Mouse (Mus musculus) heart, embryonic 15.5 days (tissue): Measurements from ENCODE around the gene Pgf. TPM values are rescaled to one million over a fixed set of nuclear protein-coding genes. Genes with fewer than 3 reads are reported as not detected.

Source experiments
- ATAC-seq: fragments of 200-750 bp; cut with Nextera tagmentation; replicated peaks from 2 replicates; pipeline ENCODE4 v1.8.0; 2017; ENCODE audit warnings: low read depth, moderate TSS enrichment; ENCODE audit not compliant: insufficient number of reproducible peaks, insufficient read depth, low FRiP score
- H3K27ac ChIP-seq: fragments of 300-500 bp; sonication (generic); 2 replicates; pipeline ENCODE4 v1.5.1; 2015; ENCODE audit warnings: mild to moderate bottlenecking, inconsistent platforms
- H3K27me3 ChIP-seq: fragments of 300-500 bp; sonication (generic); 2 replicates; pipeline ENCODE4 v1.6.1; 2015; ENCODE audit warnings: inconsistent platforms
- H3K36me3 ChIP-seq: fragments of 300-500 bp; sonication (generic); 2 replicates; pipeline ENCODE4 v1.6.1; 2015; ENCODE audit warnings: mild to moderate bottlenecking, inconsistent platforms
- H3K4me1 ChIP-seq: fragments of 300-500 bp; sonication (generic); replicated peaks from 2 replicates; pipeline ENCODE4 v1.6.1; 2015; ENCODE audit warnings: inconsistent platforms
- H3K4me2 ChIP-seq: fragments of 300-500 bp; sonication (generic); 2 replicates; pipeline ENCODE4 v1.6.1; 2015; ENCODE audit warnings: inconsistent platforms, mild to moderate bottlenecking, moderate library complexity
- H3K4me3 ChIP-seq: fragments of 300-500 bp; sonication (generic); 2 replicates; pipeline ENCODE4 v1.5.1; 2015; ENCODE audit warnings: mild to moderate bottlenecking, inconsistent platforms
- H3K9ac ChIP-seq: fragments of 300-500 bp; sonication (generic); 2 replicates; pipeline ENCODE4 v1.6.1; 2015; ENCODE audit warnings: mild to moderate bottlenecking, inconsistent platforms
- H3K9me3 ChIP-seq: fragments of 300-500 bp; sonication (generic); replicated peaks from 2 replicates; pipeline ENCODE4 v1.6.1; 2016; ENCODE audit warnings: inconsistent platforms
- WGBS: fragments of 180-500 bp; shearing (Covaris S2); methylation state at CpG from one replicate; pipeline ENCODE4 v1.1.7; 2015; ENCODE audit warnings: mixed read lengths; 5-methylcytosine and 5-hydroxymethylcytosine counted together
- polyA plus RNA-seq: library from polyadenylated mRNA; unstranded; fragments of >200 nt; fragmentation: Nextera tagmentation; extraction: Ambion mirVana; gene quantifications from 2 replicates; pipeline ENCODE4 v1.2.1, GENCODE M21; 2015

The Pgf gene
- polyA plus RNA-seq, 1 experiment from 2014 or later: 9.5 TPM

GRCm38 (mm10) chr12:85175087-85175675 is 2.4 kb downstream of the Pgf start:
- no peaks in the 10 kb centered on the region for H3K36me3 ChIP-seq
- H3K4me2 ChIP-seq: peak overlapping the region; percentile 74
- H3K9ac ChIP-seq: peak overlapping the region; percentile 43
- WGBS: 33% methylated on average over 16 of the region's 16 CpGs
- H3K27ac ChIP-seq: peak overlapping the region; percentile 53
- peak overlapping the region; percentile 42 for H3K4me3 ChIP-seq
- peak; percentile 40; the same call in 1 of the 2 replicates for ATAC-seq
- peaks cover 62% of the 10 kb centered on the region for H3K4me1 ChIP-seq
- peaks cover 5% of the 10 kb centered on the region for H3K27me3 ChIP-seq
- no peaks in the 10 kb centered on the region for H3K9me3 ChIP-seq

GRCm38 (mm10) chr12:85174016-85174415 is 3.6 kb downstream of the Pgf start:
- no peak overlapping the region for H3K4me3 ChIP-seq
- 62% methylated on average over 7 of the region's 7 CpGs for WGBS
- H3K4me1 ChIP-seq: peaks cover 69% of the 10 kb centered on the region
- H3K27ac ChIP-seq: no peak overlapping the region
- H3K4me2 ChIP-seq: no peak overlapping the region
- no peaks in the 10 kb centered on the region for H3K9me3 ChIP-seq
- H3K27me3 ChIP-seq: peaks cover 5% of the 10 kb centered on the region
- no peak overlapping the region for H3K9ac ChIP-seq
- no peaks in the 10 kb centered on the region for H3K36me3 ChIP-seq
- ATAC-seq: no peak

- Histone ChIP-seq H3K4me1 (peaks cover 48% of the 10 kb centered on the region), H3K9ac (no peak overlapping the region; the same call in 1 of the 2 replicates), H3K36me3 (no peaks in the 10 kb centered on the region), H3K27ac (no peak overlapping the region), H3K27me3 (no peaks in the 10 kb centered on the region), H3K4me2 (no peak overlapping the region), H3K4me3 (no peak overlapping the region), H3K9me3 (no peaks in the 10 kb centered on the region)
- ATAC-seq: no peak
- 70% methylated on average over 3 of the region's 3 CpGs for WGBS
Measured at GRCm38 (mm10) chr12:85170948-85171307, 6.7 kb downstream of the Pgf start.

- H3K4me1 ChIP-seq: peaks cover 43% of the 10 kb centered on the region
- no peak overlapping the region for H3K4me3 ChIP-seq
- H3K27me3 ChIP-seq: no peaks in the 10 kb centered on the region
- no peaks in the 10 kb centered on the region for H3K9me3 ChIP-seq
- H3K36me3 ChIP-seq: no peaks in the 10 kb centered on the region
- 80% methylated on average over 11 of the region's 11 CpGs for WGBS
- no peak overlapping the region; the same call in 1 of the 2 replicates for H3K9ac ChIP-seq
- H3K27ac ChIP-seq: 0 out of 2 replicates have a peak overlapping the region, but pooled peaks have one; percentile 17
- H3K4me2 ChIP-seq: no peak overlapping the region
- no peak; the same call in 1 of the 2 replicates for ATAC-seq
Measured at GRCm38 (mm10) chr12:85170284-85170947, 7.2 kb downstream of the Pgf start.

DNA sequence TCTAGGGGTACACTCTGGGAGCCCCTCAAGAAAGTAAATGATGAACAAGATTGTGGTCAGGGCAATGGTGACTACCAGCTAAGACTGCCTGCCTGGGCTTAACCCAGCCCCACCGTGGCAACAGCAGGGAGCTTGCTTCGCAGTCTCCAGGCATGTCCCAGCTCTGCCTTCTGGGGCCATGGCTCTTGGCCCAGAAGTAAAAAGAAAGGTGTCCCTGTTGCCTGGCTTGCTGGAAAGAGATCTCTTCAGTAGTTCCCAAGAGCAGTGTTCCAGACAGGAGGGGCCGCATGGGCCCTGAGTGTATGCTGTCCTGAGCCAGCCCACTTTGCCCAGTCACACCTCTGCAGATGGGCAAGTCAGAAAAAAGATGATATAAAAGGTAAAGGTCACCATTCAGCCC is 7.7 kb downstream of the Pgf start:
- Histone ChIP-seq H3K9ac (no peak overlapping the region; the same call in 1 of the 2 replicates), H3K27me3 (no peaks in the 10 kb centered on the region), H3K27ac (no peak overlapping the region), H3K36me3 (no peaks in the 10 kb centered on the region), H3K9me3 (no peaks in the 10 kb centered on the region), H3K4me3 (no peak overlapping the region), H3K4me2 (peak overlapping the region; percentile 42; the same call in 1 of the 2 replicates), H3K4me1 (peaks cover 38% of the 10 kb centered on the region)
- 57% methylated on average over 3 of the region's 3 CpGs for WGBS
- peak; percentile 24; the same call in 1 of the 2 replicates for ATAC-seq

DNA sequence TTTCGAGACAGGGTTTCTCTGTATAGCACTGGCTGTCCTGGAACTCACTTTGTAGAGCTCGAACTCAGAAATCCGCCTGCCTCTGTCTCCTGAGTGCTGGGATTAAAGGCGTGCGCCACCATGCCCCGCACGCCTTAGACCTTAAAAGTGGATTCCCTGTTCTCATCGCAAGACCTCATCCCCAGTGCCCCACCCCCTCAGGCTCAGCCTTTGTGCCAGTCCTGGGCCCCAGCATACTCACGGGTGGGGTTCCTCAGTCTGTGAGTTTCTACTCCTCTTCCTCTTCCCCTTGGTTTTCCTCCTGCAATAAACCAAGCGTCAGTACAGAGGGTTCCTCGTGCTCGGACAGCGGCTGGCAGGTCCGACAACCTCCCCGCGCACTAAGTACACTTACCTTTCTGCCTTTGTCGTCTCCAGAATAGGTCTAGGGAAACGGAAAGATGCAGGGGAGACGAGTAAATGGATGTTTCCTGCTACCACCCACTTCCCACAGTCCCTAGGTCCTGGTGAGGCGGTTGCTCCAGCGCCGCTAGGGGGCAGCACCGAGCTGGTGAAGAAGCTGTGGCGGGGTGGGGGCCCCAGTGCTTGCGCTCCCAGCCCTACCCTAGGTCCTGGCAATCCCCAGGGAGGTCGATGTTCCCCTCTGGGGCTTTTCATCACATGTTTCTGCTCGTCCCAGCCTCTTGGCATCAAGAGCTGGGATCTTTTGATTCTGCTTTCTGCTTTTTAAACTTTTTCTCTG is 8.3 kb downstream of the Pgf start:
- Histone ChIP-seq H3K4me1 (peaks cover 34% of the 10 kb centered on the region), H3K27ac (no peak overlapping the region), H3K4me3 (no peak overlapping the region), H3K9me3 (no peaks in the 10 kb centered on the region), H3K27me3 (no peaks in the 10 kb centered on the region), H3K4me2 (peak overlapping the region; percentile 42), H3K36me3 (no peaks in the 10 kb centered on the region), H3K9ac (no peak overlapping the region; the same call in 1 of the 2 replicates)
- WGBS: 29% methylated on average over 27 of the region's 27 CpGs
- ATAC-seq: peak; percentile 58; the same call in 1 of the 2 replicates

DNA sequence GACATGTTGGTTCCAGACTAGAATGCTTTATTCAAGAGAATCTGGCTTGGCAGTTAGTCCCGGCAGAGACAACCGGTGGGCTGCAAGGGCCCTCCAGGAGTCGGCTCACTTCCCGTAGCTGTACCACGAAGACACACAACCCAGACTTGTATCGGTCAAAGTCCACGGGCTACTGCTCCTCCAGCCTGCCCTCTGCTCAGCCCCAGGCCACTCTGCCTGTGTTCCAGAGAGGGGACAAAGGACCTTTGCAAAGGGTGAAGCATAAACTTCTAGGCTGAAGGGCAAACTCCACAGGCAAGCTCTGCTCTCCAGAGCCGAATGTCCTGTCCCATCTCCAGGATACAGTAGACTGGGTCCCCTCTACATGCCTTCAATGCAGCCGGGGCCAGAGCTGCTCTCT is 11.0 kb downstream of the Pgf start:
- Histone ChIP-seq H3K4me3 (no peak overlapping the region), H3K36me3 (no peaks in the 10 kb centered on the region), H3K27me3 (no peaks in the 10 kb centered on the region), H3K27ac (no peak overlapping the region), H3K9me3 (no peaks in the 10 kb centered on the region), H3K4me2 (no peak overlapping the region), H3K4me1 (peaks cover 15% of the 10 kb centered on the region), H3K9ac (no peak overlapping the region)
- no peak for ATAC-seq
- 83% methylated on average over 9 of the region's 9 CpGs for WGBS

- H3K4me1 ChIP-seq: 0 out of 2 replicates have a peak, but pooled peaks cover 6% of the 10 kb centered on the region
- H3K9me3 ChIP-seq: no peaks in the 10 kb centered on the region
- no peaks in the 10 kb centered on the region for H3K36me3 ChIP-seq
- no peak overlapping the region for H3K4me3 ChIP-seq
- H3K27ac ChIP-seq: no peak overlapping the region
- 75% methylated on average over 5 of the region's 5 CpGs for WGBS
- no peak for ATAC-seq
- H3K9ac ChIP-seq: no peak overlapping the region
- H3K27me3 ChIP-seq: no peaks in the 10 kb centered on the region
- no peak overlapping the region for H3K4me2 ChIP-seq
Measured at GRCm38 (mm10) chr12:85164996-85165395, 12.6 kb downstream of the Pgf start.

DNA sequence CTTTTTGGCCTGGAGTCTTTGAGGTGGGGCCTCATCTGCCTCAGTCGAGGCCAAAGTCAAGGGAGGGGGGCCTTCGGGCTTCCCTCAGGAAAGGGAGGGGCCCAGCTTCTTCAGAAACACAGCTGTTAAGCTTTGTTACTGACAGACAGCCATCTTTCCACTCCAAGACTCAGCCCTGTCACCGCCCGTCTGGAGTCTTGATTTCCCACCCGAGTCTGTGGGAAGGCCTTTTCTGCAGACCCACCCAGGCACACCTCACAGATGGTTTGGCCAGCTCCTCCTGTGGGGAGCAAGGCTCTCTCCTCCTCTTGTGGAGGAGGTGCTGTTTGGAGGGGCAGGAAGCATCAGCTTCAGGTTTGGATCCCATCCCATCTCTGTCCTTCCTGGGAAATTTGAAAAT is 18.0 kb downstream of the Pgf start:
- Histone ChIP-seq H3K4me2 (no peak overlapping the region), H3K4me1 (peaks cover 3% of the 10 kb centered on the region; the same call in 1 of the 2 replicates), H3K36me3 (no peaks in the 10 kb centered on the region), H3K27ac (no peak overlapping the region), H3K9ac (no peak overlapping the region), H3K4me3 (no peak overlapping the region), H3K9me3 (no peaks in the 10 kb centered on the region), H3K27me3 (no peaks in the 10 kb centered on the region)
- no peak for ATAC-seq
- 48% methylated on average over 5 of the region's 5 CpGs for WGBS

DNA sequence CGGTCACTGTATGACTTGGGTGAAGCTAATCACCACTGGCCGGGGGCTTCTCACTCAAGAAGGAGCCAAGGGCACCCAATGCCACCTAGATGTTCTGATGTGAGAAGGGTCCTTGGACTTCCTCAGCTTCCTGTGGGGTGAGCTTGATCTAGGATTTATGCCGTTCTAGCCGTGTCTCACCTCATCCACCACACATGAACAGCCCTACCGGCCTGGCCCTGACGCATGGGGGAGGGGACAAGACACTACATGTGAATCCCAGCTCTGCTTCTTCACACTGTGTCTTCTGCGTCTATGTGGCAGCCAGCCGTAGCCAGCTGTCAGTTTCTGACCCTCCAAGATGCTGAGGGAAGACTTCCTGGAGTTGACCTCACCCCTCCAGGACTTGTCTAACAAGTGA is 18.8 kb downstream of the Pgf start:
- WGBS: 76% methylated on average over 8 of the region's 8 CpGs
- no peak for ATAC-seq

DNA sequence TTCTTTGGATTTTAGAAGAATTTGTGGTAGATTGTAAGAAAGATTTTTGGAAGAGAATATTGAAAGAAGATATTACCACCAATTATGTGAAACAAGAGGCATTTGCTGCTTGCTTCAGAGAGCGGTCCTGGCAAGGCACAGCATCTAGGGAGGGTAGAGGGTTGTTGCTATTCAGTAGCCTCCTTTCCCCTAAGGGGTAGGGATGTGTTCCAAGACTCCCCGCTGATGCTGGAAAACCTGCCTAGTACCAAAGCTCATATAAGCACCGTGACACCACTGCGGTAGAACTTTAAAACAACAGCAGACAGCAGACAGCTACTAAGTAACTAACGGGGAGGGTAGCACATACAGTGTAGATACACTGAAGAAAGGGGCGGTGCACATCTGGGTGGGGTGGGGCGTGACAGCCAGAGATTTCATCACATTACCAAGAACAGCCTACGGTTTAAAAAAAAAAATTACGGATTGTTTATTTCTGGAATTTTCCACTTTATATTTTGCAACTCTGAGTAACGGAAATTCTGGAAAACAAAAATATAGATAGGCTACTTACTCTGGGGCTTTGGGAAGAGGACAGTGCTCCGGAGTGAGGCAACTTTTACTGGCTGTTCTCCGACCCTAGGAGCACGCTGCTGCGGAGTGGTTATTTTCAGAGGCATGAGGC is 19.7 kb downstream of the Pgf start:
- H3K9ac ChIP-seq: no peak overlapping the region
- no peaks in the 10 kb centered on the region for H3K9me3 ChIP-seq
- no peak overlapping the region for H3K27ac ChIP-seq
- H3K4me1 ChIP-seq: peaks cover 3% of the 10 kb centered on the region; the same call in 1 of the 2 replicates
- no peaks in the 10 kb centered on the region for H3K36me3 ChIP-seq
- 83% methylated on average over 14 of the region's 14 CpGs for WGBS
- H3K27me3 ChIP-seq: no peaks in the 10 kb centered on the region
- no peak for ATAC-seq
- no peak overlapping the region for H3K4me3 ChIP-seq
- no peak overlapping the region for H3K4me2 ChIP-seq

More for the DNA sequence above, 18.8 kb downstream of the Pgf start:
- peaks cover 3% of the 10 kb centered on the region; the same call in 1 of the 2 replicates for H3K4me1 ChIP-seq
- no peaks in the 10 kb centered on the region for H3K27me3 ChIP-seq
- H3K27ac ChIP-seq: no peak overlapping the region
- no peak overlapping the region for H3K9ac ChIP-seq
- no peak overlapping the region for H3K4me2 ChIP-seq
- no peaks in the 10 kb centered on the region for H3K36me3 ChIP-seq
- no peaks in the 10 kb centered on the region for H3K9me3 ChIP-seq
- H3K4me3 ChIP-seq: no peak overlapping the region
